Mouse (Mus musculus): ENCODE measurements around the gene Zbtb43.

Gene Zbtb43

DNA sequence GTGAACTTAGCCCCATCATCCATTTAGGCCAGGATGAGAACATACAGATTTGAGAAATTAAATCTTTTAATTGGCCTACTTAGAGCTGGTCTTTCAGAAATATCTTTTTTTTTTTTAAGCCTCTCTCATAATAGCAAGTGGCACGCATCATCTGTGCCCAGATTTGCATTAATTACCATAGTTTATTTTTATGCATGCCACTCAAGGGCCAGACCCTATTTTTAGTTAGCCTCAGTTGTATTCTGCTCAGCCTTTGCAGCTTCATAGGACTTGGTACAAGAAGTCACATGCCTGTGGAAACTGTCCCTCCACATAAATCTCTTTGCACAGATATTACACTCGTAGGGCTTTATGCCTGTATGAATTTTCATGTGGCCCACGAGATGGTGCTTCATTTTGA lies 14.9 kb downstream of the Zbtb43 start:
- DNase-seq (ENCODE audit: low read depth, low spot score) = no peak

DNA sequence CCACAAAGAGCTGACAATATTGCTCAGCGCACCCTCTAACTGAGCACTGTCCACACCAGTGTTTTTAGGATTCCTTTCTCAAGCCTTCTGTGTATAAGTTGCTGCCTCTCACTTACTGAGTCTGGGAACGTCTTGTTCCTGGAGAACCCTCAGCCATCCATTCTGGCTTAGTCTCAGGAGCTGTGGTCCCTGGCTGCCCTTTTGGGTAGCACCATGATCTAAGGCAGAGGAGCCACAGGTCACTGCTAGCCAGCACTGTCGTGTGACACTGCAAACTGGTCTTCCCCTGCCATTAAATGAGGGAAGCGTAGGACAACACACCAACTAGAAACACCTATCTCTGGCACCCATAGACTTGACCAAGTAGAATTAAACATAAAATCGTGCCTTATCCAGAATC lies 15.6 kb downstream of the Zbtb43 start:
- no peak for DNase-seq (ENCODE audit: low read depth, low spot score)

DNA sequence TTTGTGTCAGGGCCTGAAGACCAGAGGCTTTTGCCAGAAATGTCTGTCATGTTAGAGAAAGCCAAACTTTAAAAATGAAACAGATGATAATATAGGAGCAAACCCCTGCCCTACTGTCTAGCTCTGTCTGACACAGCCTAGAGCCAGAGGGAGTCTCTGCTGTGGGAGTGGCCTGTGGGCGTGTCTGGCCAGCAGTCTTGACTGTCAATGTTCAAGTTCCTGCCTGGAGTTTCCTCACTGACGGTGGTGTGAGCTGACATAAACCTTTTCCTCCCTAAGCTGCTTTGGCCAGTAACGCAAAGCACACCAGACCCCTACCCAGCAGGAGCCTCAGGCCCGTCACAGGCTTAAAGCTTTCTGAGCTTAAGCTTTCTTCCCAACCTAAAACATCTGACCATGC lies 16.2 kb downstream of the Zbtb43 start:
- no peak for DNase-seq (ENCODE audit: low read depth, low spot score)

DNA sequence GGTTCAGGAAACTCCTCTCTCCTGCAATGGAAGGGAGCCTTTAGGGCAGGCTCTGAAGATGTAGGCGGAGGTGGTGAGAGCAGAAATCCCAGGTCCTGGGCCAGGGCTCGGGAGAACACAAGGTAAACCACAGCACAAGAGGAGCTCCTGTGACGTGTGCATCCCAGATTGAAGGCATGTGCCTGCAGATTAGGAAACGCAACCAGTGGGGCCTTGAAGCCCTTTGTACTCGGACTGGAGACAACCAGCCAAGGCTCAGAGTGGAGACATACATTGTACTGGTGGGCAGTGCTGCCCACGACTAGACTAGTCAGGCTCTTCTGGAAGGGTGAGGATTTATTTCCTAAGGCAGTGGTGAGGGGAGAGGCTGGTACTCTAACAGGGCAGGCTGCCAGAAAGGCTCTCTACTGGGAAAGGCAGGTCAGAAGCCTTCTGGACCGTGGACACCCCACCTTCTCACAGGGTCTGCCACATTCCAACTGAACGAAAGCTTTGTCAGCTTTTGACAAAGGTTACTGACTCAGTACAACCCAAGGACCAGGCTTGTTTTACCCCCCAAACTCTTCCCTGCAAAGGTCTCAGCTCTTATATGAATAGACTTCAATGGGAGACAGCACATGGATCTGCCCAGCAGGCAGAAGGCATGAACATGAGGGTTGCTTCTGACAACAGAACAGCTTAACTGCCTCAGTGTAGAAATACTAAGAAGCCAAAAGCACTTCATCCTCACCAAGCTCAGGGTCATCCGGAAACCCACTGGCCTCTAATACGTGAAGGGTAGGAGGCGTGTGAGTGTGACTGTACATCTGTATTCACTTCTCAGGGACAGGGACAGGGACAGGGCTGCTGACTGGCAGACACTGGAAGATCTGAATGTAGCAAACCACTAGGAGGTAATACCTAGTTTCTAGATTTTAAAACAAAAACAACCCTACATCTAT lies 17.1 kb downstream of the Zbtb43 start:
- DNase-seq (ENCODE audit: low read depth, low spot score) = no peak

DNA sequence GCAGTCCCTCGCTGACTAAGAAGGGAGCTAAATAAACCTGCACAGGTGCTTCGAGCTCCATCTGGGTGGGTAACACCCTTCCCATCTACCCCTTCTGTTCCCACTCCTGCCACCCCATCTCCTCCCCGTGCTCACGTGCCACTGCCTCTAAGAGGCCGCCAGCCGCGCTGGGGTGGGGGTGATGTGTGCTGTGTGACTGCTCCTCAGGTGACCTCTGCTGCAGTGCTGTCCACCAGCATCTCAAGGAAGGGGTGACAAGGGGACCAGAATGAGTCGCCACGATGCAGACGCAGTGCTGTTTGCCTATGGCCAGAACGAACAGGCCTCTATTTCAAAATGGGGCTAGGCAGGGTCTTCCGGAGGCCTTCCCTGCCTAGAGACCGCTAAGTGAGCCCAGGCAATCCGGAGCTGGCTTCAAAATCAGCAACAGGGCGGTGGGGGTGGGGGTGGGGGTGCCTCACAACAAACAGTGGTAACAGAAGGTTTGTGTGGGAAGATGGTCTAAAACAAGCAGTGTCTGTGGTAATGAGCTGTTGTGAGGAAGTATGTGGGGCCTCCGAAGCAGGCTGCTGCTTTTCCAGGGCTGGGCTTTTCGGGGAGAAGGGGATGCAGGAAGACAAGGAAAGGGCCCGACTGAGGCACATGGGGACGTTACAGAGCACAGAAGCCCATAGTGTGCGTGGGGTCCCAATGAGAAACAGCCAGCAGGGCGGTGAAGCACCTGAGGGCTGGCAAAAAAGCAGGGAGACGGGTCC lies 19.1 kb downstream of the Zbtb43 start:
- no peak for DNase-seq (ENCODE audit: low read depth, low spot score)

DNA sequence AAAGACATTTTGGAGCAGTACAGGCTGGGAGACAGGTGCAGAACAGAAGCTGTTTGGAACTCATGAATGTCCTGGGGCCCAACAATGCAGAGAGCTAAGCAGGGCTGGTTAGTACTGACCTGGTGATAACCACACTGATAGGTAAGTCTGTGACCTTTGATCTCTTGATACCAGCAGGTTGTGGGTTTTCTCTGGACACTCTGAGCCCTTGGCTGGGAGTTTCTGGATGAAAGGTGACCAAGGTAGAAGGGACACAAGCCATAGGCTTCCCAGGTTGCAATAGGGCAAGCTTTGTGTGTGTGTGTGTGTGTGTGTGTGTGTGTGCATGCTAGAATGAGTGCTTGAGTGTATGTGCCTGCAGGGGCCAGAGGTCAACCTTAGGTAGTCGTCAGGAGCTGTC lies 21.6 kb downstream of the Zbtb43 start:
- DNase-seq (ENCODE audit: low read depth, low spot score) = no peak

DNA sequence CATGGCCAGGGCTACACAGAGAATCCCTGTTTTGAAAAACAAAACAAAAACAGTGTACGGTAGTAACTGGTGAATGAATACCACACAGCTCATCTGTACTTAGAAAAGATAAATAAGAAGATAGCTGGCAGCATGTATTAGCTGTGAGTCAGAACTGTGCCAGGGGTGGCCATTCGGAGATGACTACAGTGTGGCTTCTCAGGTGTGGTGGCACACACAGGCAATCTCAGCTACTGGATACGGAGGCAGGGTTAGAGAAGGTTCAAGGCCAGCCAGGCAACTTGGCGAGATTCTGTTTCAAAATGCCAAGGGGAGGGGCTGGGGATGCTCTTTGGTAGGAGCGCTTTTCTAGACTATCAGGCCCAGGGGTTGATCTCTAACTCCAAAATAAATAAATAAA lies 22.6 kb downstream of the Zbtb43 start:
- no peak for DNase-seq (ENCODE audit: low read depth, low spot score)

DNA sequence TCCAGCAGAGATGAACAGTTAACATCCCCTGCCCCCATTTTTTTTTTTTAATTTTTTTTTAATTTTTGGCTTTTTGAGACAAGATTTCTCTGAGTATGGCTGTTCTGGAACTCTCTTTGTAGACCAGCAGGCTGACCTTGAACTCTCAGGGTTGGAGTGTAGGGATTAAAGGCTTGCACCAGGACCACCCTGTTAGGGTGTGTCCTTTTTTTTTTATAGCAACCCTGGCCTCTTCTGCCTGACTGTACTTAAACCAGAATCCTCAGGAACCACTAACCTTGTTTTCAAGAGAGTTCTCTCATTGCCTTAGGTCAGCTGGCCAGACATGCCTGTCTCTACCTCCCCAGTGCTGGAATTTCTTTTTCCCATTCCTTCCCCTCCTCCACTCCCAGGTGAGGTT lies 23.5 kb downstream of the Zbtb43 start:
- DNase-seq (ENCODE audit: low read depth, low spot score) = no peak

DNA sequence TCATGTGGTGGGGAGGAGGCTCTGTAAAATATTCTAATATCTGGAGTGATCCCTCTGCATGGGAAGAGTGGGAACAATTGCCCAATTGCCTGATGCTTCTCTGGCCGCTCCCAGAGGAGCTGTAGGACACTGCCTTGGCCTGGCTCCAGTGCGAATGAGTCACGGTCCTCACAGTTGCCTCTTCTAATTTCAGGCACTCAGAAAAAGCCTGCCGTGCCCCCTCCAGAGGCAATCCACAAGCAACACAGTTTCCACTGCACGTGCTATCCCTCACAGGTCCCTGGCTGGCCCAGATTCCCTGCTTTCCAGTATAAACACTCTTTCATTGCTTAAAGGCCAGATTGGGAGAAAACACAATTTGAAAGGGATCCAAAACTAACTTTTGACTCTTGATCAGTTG lies 24.0 kb downstream of the Zbtb43 start:
- no peak for DNase-seq (ENCODE audit: low read depth, low spot score)

DNA sequence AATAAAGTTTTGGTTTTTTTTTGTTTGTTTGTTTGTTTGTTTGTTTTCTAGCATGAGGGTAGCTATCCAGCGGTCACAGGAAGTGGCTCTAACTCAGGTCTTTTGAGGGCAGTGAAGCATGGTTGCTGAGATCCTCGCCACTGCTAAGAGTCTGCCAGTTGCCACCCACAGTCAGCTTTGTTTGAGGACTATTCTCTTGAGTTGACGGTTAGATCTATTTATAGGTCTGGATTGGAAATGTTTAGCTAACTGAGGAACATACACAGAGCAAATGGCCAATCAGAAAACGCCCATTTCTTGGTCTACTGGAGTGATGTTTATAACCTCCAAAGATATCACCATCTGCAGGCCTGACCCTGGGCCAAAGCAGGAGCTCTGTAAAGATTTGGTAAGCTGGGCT lies 25.7 kb downstream of the Zbtb43 start:
- no peak for DNase-seq (ENCODE audit: low read depth, low spot score)

DNA sequence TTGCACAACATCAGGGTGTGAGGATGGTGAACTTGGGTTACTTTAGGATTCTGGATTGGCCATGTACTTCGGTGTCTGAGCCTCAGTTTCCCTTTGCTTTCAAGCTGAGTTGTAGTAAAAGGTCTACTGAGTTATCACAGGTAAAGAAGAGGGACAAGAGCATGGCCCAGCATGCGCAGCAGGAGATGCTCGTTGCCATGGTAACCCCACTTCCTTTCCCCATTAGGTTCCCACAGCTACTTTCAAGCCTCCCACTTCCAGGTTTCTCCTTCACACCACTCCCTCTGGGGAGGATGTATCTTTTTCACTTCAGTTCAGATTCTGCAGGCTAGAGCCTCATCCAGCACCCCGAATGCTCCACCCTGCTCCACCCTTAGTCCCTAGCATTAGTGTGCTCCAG lies 27.5 kb downstream of the Zbtb43 start:
- DNase-seq (ENCODE audit: low read depth, low spot score) = no peak

DNA sequence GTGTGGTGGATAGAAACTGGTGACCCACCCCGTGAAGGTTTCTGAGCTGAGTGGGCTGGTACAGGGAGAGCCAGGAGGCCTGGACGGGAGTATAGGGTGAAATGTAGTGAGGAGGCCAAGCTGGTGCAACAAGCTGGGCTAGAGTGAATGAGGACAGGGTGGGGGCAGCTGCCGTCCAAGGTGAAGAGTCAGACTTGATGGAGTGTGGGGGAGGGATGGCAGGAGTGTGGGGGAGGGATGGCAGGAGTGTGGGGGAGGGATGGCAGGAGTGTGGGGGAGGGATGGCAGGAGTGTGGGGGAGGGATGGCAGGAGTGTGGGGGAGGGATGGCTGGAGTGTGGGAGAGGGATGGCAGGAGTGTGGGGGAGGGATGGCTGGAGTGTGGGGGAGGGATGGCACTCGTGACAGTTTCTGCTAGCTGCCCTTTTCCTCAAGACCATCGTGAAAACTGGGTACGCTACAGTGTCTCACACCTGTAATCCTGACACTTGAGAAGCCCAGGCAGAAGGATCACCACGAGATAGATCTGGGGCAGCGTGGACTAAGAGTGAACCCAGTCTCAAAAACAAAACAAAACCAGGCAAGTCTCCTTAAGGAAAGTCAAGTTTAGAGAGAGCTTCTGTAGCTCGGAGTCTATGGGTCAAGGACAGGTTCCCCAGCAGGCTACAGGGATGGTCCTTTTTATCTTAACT lies 28.2 kb downstream of the Zbtb43 start:
- no peak for DNase-seq (ENCODE audit: low read depth, low spot score)

DNA sequence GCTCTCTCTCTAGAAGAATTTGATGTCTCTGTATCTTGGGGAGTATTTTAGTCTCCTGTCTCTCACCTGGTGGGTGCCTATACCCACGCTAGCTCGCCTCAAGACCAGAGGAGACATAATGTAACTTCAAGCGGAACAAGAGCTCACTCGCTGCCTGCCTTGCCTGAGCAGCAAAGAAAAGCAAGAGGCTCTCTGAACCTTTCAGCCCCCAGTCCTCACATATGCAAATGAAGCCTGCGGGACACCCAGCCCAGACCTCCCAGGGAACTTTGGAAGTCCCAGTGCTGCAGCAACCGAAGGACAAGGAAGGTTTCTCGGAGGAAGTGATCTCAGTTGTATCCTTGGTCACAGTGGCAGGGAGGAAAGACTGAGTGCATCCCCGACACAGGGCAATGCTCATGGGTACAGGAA lies 28.9 kb downstream of the Zbtb43 start:
- no peak for DNase-seq (ENCODE audit: low read depth, low spot score)

DNA sequence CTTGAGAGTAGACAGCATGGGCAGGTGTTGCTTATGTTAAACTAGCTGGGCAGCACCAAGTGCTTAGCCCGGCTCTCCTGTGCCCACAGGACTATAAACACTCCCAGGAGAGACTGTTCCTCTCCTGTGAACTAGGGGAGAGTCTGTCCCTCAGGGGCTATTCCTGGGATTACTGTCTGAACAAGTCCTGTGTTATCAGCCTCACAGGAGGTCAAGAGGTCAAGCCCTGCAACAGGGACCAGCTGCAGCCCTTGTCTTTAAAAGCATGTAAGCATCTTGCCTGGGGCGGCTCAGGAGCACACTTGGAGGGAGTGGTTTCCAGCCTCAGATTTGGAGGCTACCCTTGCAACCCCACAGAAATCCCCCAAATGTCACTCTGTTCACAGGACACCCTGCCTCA lies 30.0 kb downstream of the Zbtb43 start:
- DNase-seq (ENCODE audit: low read depth, low spot score) = no peak

DNA sequence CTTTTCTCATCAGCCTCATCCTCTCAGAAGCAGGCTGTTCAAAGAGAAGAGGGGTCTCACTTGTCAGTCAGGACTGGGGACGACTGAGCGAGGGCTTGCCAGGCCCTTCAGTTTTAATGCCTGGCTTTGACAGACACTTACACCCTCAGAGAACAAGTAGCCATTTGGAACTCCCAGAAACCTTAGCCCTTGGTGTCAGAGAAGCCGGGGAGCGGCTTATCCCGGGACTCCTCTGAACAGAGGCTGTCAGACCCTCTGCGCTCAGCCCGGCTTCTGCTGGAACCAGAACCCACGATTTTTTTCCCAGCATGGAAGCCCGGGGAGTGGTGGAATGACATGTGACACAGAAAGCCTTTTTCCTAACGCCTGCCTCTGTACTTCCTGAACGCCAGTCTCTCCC lies 31.2 kb downstream of the Zbtb43 start:
- no peak for DNase-seq (ENCODE audit: low read depth, low spot score)

DNA sequence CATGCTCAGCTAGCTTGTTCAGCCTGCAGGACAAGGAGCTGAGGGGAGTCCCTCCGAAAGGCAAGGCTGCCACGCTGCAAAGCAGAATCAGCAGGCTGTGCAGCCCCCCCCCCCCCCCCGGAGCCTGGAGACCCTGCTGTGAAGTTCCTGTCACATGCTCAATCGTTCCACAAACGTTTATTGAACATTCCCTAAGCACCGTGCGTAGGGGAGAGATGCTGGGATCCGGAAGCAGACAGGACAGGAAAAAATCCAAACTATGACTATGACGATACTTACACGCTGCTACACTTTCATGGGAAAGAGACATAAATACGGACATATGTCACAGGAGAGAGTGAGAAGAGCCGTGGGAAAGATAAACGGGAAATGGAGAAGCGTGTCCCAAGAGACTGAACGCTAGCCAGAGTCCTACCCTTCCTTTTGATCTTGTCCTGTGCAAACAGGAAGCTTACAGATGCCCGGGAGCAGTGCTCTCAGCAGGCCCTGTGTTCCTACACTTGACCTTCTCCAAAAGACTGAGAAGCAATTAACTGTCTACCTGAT lies 32.3 kb downstream of the Zbtb43 start:
- no peak for DNase-seq (ENCODE audit: low read depth, low spot score)

DNA sequence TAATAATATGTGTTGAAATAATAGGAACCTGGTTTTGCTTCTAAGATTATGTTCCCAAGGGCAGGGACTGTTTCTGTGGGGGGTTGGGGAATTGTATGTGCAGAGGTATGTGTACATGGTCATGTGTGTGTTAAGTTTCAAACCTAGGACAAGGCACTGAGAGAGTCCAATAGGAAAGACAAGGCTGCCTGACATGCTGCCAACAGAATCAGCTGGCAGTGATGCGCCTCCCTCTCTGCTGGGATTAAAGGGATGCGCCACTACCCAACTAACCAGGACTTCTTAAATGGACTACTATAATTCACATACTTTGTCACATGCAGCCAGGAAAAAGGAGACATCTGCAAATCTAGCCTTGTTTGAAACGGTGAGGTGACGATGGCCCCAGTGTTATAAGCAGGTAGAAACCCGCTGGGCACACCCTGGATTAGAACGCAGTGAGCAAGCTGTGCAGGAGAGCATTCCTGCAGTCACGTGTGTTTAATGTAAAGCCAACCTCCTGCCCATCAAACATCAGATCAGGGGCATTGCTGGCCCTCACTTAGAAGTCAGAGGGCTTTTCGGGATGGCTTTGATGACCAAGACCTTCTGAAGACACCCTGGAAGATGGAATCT lies 33.2 kb downstream of the Zbtb43 start:
- DNase-seq (ENCODE audit: low read depth, low spot score) = no peak

DNA sequence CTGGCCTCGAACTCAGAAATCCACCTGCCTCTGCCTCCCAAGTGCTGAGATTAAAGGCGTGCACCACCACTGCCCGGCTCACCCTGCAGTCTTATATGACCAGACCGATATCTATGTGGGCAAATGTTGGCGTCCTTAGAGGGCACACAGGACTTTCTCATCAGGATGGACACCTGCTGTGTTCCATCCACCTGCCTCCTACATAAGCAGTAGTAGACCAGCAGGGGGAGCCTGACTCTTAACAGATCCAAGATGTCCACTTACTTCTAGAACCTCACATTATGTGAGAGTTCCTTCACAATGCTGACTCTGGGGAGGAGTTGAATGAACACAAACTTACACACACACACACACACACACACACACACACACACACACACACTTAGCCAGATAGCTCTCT lies 35.5 kb downstream of the Zbtb43 start:
- DNase-seq (ENCODE audit: low read depth, low spot score) = no peak

DNA sequence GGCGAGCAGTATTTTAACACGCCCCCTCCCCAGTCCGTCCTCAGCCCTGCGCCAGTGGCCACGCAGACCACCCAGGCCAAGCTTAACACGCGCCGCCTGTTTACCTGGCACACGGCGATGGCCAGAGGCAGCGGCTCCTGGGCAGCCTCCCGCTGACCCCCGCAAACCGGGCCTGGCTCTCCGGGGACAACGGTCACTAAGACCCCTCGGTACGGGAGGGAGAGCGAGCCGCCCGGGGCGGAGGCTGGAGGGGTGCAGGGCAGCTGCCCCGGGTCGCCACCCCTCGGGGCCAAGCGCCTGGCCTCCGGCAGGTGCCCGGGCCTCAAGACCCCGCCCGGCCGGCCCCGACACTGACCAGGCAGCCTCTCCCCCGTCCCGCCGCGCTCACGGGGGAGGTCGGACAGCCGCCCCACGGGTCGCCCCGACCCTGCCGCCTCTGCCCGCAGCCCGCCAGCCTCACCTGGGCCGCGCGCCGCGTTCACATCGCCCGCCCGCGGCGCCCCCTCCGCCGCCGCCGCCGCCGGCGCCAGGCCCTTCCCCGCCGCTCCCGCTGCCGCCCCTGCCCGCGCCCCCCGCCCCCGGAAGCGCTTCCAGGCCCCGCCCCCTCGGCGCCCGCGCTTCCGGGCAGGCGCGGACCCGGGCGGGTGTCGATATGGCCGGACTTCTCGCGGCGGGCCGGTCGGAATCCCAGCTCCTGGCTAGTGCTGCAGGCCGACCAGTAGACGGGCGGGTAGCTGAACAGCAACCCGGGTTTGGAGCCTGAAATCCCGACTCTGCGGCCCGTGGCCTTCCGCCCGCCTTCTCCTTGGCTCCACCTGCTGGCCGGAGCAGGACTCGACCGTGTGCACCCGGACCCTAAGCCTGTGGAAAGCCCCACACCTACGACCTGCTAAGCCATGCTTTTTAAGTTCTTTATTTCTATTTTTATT lies 37.3 kb downstream of the Zbtb43 start, which contains the start of gene Zbtb34:
Gene Zbtb34, minus strand, starts transcription at position 554 of the 929 bp plus-strand sequence.
- no peak for DNase-seq (ENCODE audit: low read depth, low spot score)

DNA sequence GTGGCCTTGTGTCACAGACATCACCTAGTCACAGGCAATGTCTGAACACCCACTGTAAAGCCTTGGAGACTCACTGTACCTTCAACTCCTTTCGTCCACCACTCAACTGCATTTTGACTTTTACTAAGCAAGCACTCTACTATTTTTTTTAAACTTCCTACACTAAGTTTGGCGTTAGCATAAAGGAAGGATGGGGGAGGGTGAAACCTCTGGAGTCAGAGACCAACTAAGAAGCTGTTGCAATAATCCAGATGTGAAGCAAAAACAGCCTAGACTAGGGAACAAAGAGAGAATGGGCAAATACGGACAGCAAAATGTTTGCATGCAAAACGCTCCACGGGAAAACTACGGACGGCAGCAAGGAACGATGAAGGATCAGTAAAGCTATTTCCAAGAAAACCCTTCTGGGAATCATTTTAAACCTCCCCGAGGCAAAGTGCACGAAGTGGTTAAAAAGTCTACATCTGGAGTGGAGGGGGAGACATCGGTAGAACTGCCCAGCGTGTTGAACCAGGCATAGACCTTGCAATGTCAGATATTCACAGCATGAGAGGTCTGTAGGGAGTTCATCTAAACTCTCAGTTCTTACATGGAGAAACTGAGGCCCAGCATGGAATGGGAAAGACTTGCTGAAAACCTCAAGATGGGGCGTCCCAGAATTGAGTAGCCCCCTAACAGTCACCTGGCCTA lies 38.1 kb downstream of the Zbtb43 start:
- DNase-seq (ENCODE audit: low read depth, low spot score) = no peak

Measured in WW6 (cell line).